Mouse (Mus musculus): ENCODE results near the gene Mef2c.

The Mef2c gene

DNA sequence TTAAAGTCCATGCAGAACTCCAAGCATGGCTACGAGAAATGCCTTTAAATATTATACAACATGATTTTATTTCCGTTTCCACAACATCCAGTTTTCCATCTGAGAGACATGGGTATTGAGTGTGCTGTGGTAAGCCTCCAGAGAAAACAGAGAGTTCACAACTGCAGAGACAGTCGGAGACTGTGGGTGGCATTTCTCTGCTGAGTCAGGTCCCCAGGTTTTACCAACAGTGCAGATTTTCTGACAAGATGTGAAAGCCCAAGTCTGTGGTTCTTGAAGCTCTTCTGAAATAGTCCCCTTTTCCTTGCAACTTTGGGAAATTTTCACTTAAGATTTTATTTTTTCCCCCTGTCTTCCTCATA lies 105.7 kb downstream of the Mef2c start:
- DNase-seq (ENCODE audit: low spot score in 2 of 2), result peak in 1 of 2 experiments; percentile 68

DNA sequence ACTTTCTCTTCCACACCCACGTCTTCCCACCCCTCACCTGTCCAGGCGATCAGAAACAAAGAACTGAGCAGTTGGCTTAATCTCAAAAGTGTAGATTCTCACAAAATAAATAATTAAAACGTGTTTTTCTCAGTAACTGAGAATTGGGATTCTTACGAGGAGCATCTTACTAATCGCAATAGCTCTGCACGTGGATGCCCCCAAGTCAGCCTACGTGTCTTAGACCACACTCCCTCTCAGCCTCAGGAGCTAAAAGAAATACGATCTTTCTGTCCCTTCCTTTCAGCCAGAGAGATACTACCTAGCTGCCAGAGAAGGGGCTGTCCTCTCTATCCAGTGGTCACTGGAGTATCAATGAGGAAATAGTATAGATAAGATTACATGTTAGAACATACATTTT lies 106.3 kb downstream of the Mef2c start:
- DNase-seq (ENCODE audit: low spot score in 2 of 2), result no peak

- DNase-seq (ENCODE audit: low spot score in 2 of 2), result no peak
Measured at GRCm38 (mm10) chr13:83612195-83612594, 108.4 kb downstream of the Mef2c start.

DNA sequence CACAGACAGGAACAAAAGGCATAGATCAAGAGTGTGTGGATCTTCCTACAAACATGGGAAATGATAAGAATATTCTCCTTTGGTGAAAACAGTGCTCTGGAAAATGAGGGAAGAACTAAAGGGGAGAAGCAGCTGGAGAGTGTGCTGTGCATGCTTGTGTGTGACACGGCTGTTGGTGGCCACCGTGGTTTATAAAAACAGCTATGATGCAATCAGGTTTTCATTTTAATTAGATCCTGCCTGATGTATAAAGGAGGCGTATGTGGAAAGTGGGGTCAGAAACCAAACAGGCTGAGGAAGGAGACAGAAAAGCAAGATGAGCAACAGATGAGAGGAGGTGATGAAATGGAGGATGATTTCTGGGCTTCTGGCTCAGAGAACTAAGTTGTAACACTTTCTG lies 112.0 kb downstream of the Mef2c start:
- no peak for DNase-seq (ENCODE audit: low spot score in 2 of 2)

DNA sequence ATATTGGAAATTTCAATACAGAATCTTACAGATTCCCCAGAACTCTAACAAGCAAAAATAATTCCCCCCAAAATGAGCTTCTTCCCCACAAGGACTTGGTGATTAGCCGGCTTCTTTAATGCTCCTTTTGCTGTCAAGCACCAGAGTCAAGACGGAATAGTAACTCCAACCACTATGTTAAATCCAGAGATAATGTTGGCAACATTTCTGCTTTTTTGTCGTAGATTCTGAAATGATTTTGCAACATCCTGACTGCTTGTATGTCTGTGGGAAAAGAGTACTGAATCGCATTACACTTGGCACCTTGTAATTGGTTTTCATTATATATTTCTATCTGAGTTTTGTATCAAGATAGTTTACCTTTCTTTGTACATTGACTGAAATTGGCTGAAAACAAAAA lies 120.8 kb downstream of the Mef2c start:
- no peak for DNase-seq (ENCODE audit: low spot score in 2 of 2)

DNA sequence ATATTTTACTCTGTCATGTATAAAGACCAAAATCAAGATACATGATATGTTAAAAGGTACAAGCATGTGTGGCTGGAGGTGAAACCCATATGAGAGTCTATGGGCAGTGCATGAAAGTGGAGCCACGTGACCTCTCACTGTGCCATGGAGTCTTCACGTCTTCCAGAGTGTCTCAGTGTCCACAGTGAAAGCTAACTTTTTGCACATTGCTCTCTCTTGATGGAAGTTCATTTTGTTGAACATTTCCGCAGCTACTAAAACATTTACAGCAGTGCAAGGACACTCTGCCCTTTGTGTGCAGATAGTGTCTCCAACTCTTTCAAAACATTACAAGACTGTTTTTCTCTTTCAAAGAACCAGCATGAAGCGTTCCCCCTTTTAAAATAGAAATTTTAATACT lies 123.6 kb downstream of the Mef2c start:
- no peak for DNase-seq (ENCODE audit: low spot score in 2 of 2)

- DNase-seq (ENCODE audit: low spot score in 2 of 2), result no peak
Measured at GRCm38 (mm10) chr13:83628139-83628538, 124.3 kb downstream of the Mef2c start.

GRCm38 (mm10) chr13:83633155-83633554 lies 129.3 kb downstream of the Mef2c start:
- no peak for DNase-seq (ENCODE audit: low spot score in 2 of 2)

- no peak for DNase-seq (ENCODE audit: low spot score in 2 of 2)
Measured at GRCm38 (mm10) chr13:83635218-83635617, 131.4 kb downstream of the Mef2c start.

GRCm38 (mm10) chr13:83637666-83638065 lies 133.8 kb downstream of the Mef2c start:
- no peak for DNase-seq (ENCODE audit: low spot score in 2 of 2)

- no peak for DNase-seq (ENCODE audit: low spot score in 2 of 2)
Measured at GRCm38 (mm10) chr13:83638735-83639134, 134.9 kb downstream of the Mef2c start.

GRCm38 (mm10) chr13:83649051-83649450 lies 145.2 kb downstream of the Mef2c start:
- no peak for DNase-seq (ENCODE audit: low spot score in 2 of 2)

- DNase-seq (ENCODE audit: low spot score in 2 of 2), result no peak
Measured at GRCm38 (mm10) chr13:83649795-83650476, 146.1 kb downstream of the Mef2c start.

GRCm38 (mm10) chr13:83650807-83651206 lies 147.0 kb downstream of the Mef2c start:
- no peak for DNase-seq (ENCODE audit: low spot score in 2 of 2)

GRCm38 (mm10) chr13:83651941-83652548 lies 148.2 kb downstream of the Mef2c start:
- DNase-seq (ENCODE audit: low spot score in 2 of 2), result no peak

DNA sequence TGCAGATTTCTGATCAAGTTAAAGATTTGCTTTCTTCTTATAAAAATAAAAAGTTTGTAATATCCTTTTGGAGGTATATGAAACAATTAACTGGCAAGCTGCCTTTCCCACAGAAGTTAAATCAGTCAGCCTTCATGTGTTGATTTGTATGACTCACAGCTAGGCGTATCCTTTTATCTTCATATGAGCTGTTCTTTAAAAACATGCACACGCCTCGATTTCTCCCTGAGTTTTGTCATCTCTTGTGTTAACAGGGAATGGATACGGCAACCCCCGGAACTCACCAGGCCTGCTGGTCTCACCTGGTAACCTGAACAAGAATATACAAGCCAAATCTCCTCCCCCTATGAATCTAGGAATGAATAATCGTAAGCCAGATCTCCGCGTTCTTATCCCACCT lies 148.7 kb downstream of the Mef2c start:
- DNase-seq (ENCODE audit: low spot score in 2 of 2), result no peak

DNA sequence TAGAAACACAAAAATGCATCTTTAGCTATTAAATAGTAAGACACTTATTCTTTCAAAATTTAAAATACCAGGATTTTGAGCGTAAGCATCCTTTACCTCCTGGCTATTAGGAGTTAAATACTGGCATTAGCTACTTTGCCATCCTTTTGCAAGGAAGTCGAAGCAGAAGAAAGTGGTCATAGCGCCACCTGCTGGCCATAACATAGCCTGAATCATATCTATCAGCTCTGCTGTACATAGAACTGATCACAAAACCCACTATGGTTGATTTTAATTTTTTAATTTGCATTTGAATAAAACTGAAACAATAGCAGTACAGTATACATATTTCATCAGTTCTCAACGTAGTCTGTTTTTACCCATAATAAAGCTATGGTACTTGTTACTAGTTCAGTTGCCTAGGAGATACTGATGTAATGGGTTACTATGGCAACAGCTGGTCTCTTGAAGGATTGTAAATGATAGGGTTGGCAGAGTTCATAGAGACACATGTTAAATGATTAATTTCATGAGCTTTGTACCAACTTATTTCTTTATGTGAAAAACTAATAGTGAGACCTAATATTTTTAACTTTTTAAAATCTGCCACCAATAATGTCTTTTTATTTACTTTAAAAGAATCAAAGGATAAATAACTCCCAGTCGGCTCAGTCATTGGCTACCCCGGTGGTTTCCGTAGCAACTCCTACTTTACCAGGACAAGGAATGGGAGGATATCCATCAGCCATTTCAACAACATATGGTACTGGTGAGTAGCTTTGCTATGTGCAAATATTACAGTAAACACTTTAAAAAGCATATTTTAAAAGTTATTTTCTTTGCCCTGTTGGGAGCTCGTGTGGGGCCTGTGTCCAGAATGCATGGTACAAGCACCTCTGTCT lies 151.3 kb downstream of the Mef2c start:
- peak; percentile 83 to 94 for DNase-seq (ENCODE audit: low spot score in 2 of 2)

DNA sequence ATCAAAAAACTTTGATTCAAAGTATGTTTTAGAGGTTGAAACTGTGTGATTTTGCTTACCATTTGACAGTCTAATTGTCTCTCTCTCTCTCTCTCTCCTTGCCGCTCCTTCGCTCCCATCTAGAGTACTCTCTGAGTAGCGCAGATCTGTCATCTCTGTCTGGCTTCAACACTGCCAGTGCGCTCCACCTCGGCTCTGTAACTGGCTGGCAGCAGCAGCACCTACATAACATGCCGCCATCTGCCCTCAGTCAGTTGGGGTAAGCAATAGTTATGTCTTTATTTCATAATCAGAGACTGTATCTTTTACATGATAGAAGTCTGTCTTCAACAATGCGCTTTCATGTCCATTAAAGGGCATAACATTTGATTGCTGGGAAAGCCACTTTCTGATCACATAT lies 152.3 kb downstream of the Mef2c start:
- DNase-seq (ENCODE audit: low spot score in 2 of 2), result no peak

DNA sequence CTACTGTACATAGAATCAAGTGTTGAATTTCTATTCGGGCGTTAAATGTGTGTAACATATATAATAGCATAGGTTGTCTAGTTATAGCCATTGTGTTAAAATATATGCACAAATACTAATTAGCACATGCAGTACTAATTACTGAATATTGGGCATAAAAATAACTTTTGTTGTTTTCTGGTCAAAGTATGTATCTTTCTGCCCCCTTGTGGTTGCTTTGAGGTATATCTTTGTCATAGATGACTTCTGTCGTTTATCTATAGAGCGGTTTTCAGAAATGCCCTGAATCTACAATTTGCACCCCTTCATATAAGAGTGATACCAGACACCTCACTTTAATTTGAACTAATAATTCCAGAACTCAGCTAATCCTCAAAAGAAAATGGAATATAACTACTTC lies 152.9 kb downstream of the Mef2c start:
- DNase-seq (ENCODE audit: low spot score in 2 of 2), result no peak

GRCm38 (mm10) chr13:83660722-83661121 lies 156.9 kb downstream of the Mef2c start:
- DNase-seq (ENCODE audit: low spot score in 2 of 2), result no peak

DNA sequence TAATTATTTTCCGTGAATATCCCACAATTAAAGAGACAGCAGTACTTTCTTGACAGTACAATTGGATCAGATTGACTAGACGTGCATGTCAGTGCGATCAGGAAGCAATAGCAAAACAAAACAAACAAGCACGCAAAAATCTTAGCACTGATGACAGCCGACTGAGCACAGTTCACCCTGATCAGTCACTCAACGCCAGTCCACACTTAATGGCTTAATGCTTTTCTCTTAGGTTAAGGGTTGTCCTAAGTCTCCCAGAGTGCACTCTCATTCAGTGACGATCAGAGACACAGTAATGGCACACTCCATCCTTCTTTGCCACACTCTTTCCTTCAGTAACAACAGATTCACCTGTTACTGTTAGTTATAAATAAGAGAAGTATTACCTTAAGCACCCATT lies 157.3 kb downstream of the Mef2c start:
- no peak for DNase-seq (ENCODE audit: low spot score in 2 of 2)

GRCm38 (mm10) chr13:83662089-83662551 lies 158.3 kb downstream of the Mef2c start:
- no peak for DNase-seq (ENCODE audit: low spot score in 2 of 2)

GRCm38 (mm10) chr13:83666179-83666578 lies 162.3 kb downstream of the Mef2c start:
- no peak for DNase-seq (ENCODE audit: low spot score in 2 of 2)
